In genomic region chr13:23506351-23506750, GRCm38 (mm10) we compare ENCODE assay signal across 9 mouse cellular contexts. TPM values are rescaled to one million over a fixed set of nuclear protein-coding genes. Genes with fewer than 3 reads are reported as not detected.
DNase-seq lines count a peak whose midpoint lies in the region; ATAC-seq and TF ChIP-seq lines count a peak whose summit lies in the region.
"Had no signal": no experiment of that assay in that cellular context is flagged by ENCODE, and none has a peak within 500 bp of the region (broad histone marks: within the 10 kb centered on the region; RNA-seq: fewer than 3 reads in every experiment).

No protein-coding gene starts in this region.

- no peak overlapping the region for H3K27ac ChIP-seq in stomach, postnatal 0 days (replicated peaks)

- peak; percentile 39 to 89 for DNase-seq in adrenal gland, adult (ENCODE audit: inconsistent age in 2 of 2, low spot score in 1 of 2)
- no peak for DNase-seq in adrenal gland, postnatal 4 days (ENCODE audit: low spot score in 2 of 2)
- peak; percentile 88 for DNase-seq in A20 (ENCODE audit: low read depth, low spot score)
- DNase-seq in embryo, embryonic 9.5 days (ENCODE audit: extremely low spot score), result peak; percentile 84
- peak; percentile 87 for DNase-seq in hindlimb bud, embryonic 11.5 days (ENCODE audit: extremely low spot score, low read depth, low spot score)
- DNase-seq in mesoderm, embryonic 11.5 days (ENCODE audit: low read depth, low spot score), result peak; percentile 78
- peak; percentile 49 for DNase-seq in stomach, postnatal 0 days (ENCODE audit: low spot score)
- DNase-seq in layer of hippocampus, adult 9-11 months, result no peak

- 0 out of 2 replicates have a peak, but pooled peaks have one; percentile 24 for ATAC-seq in stomach, postnatal 0 days (ENCODE audit: low FRiP score, low TSS enrichment)

- no peaks in the 10 kb centered on the region for H3K4me1 ChIP-seq in stomach, postnatal 0 days (replicated peaks; ENCODE audit: control insufficient read depth, insufficient read depth)

- H3K4me3 ChIP-seq in stomach, postnatal 0 days (ENCODE audit: low read depth, low read length), result no peak overlapping the region

- H3K4me2 ChIP-seq in stomach, postnatal 0 days (replicated peaks; ENCODE audit: low read depth), result peak overlapping the region; percentile 30; the same call in 1 of the 2 replicates

- H3K9ac ChIP-seq in stomach, postnatal 0 days (ENCODE audit: low read length), result no peak overlapping the region

- H3K9me3 ChIP-seq in stomach, postnatal 0 days (ENCODE audit: control insufficient read depth, low read length), result no peaks in the 10 kb centered on the region

- no peak for TF ChIP-seq EP300 in stomach, postnatal 0 days (optimal IDR thresholded peaks at IDR 0.05)

- no peak for TF ChIP-seq CTCF in stomach, postnatal 0 days (IDR thresholded peaks at IDR 0.05; ENCODE audit: low read depth)

- no peaks in the 10 kb centered on the region for H3K36me3 ChIP-seq in stomach, postnatal 0 days (ENCODE audit: control insufficient read depth, insufficient read depth, low read length)

- no peaks in the 10 kb centered on the region for H3K27me3 ChIP-seq in stomach, postnatal 0 days (ENCODE audit: control insufficient read depth, insufficient read depth, low read length)

- whole genome bisulfite sequencing in stomach, postnatal 0 days, result 31% methylated on average over 13 of the region's 13 CpGs

RNA-seq across cellular contexts. Expression of gene Btn2a2, which starts 17.7 kb away (rescaled TPM):
- total RNA-seq in adrenal gland, postnatal 4 days (2021), result under 1 TPM in 1 of 2 experiments, not detected in 1; 0.17 TPM
- polyA plus RNA-seq in stomach, postnatal 0 days (2015; fragmentation: Nextera tagmentation; extraction: Ambion mirVana), result 0.04 and 0.07 TPM in 2 replicates
- total RNA-seq: heart, postnatal 36 days had no signal

RNA-seq across cellular contexts. Expression of gene Hist1h4h, which starts 24.5 kb away (rescaled TPM):
- 1,000 to 10,000 TPM; 1,239 to 1,302 TPM for total RNA-seq in adrenal gland, postnatal 4 days (2021)
- polyA plus RNA-seq in stomach, postnatal 0 days (2015; fragmentation: Nextera tagmentation; extraction: Ambion mirVana), result 13.7 and 18.3 TPM in 2 replicates

RNA-seq across cellular contexts. Expression of gene Hist1h2af, which starts 27.4 kb away (rescaled TPM):
- total RNA-seq in adrenal gland, postnatal 4 days (2021), result 100 to 1,000 TPM; 512 to 538 TPM
- 4.5 and 8.9 TPM in 2 replicates for polyA plus RNA-seq in stomach, postnatal 0 days (2015; fragmentation: Nextera tagmentation; extraction: Ambion mirVana)

RNA-seq across cellular contexts. Expression of gene Hist1h3g, which starts 28.9 kb away (rescaled TPM):
- 100 to 1,000 TPM; 144 to 196 TPM for total RNA-seq in adrenal gland, postnatal 4 days (2021)
- 2.3 and 3.4 TPM in 2 replicates for polyA plus RNA-seq in stomach, postnatal 0 days (2015; fragmentation: Nextera tagmentation; extraction: Ambion mirVana)

RNA-seq across cellular contexts. Expression of gene Hist1h2bh, which starts 36.8 kb away (rescaled TPM):
- 10 to 100 TPM; 29.4 to 38.7 TPM for total RNA-seq in adrenal gland, postnatal 4 days (2021)
- 0.30 and 0.62 TPM in 2 replicates for polyA plus RNA-seq in stomach, postnatal 0 days (2015; fragmentation: Nextera tagmentation; extraction: Ambion mirVana)

Comparison
In these comparisons a context has a peak if more than half of its experiments do, and no peak if none do; other contexts are left out.
1. DNase-seq: peak in adrenal gland, adult (2 of 2), A20 (single experiment), embryo, embryonic 9.5 days (single experiment), hindlimb bud, embryonic 11.5 days (single experiment), mesoderm, embryonic 11.5 days (single experiment) and stomach, postnatal 0 days (single experiment); none in adrenal gland, postnatal 4 days (0 of 2) and layer of hippocampus, adult 9-11 months (single experiment).